Mouse (Mus musculus) CD4-positive, CD25-positive, alpha-beta regulatory T cell (primary cell): Measurements from ENCODE around the gene Met. TPM values are rescaled to one million over a fixed set of nuclear protein-coding genes. Genes with fewer than 3 reads are reported as not detected.

Source experiments
- polyA plus RNA-seq: library from polyadenylated mRNA; unstranded; fragments of 100-300 nt; shearing (Covaris generic); gene quantifications from one replicate; pipeline ENCODE4 v1.2.1, GENCODE M21; 2017

Met gene
- not detected for polyA plus RNA-seq

DNA sequence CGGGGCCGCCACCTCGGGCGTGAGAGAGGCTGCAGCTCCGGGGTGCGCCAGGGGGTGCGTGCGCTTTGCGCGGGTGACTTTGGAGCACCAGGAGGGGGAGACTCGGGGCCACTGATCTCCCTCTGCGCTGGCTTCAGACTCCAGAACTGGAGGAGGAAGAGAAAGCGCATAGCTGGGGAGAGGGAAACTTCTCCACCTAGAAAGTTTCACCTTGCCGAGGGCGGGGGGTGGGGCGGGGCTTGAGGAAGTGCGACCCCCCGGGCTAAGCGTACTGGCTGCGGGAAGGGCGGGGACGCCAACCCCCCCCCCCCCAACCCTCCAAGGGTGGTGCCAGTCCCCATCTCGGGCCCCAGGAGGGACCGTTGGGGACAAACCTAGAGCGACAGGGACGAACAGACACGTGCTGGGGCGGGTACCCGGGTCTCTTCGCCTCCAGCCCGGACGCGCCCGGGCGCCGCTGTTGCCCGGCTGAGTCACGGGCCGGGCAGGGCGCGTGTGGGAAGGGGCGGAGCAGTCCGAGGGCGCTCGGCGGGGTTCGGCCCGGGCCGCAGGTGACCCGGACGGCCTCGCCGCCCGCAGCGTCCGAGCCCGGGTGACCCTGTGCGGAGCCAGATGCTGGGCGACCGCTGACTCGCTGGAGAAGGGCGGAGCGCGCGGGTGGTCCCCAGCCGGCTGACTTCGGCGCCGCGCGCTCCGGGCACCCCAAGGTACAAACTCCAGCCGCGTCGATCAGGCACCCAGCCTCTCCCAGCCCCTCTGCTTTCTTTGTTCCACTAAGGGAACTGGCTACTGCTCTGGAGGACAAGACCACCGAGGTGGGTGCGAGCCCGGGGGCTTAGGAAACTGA lies at the start of gene Met:
TSS of gene Met (plus strand) at position 367 of the 847 bp plus-strand sequence.

Other genes with a start within 250 kb of the Met start
- gene Cav2, start 182.6 kb upstream of the Met start, polyA plus RNA-seq: 0.24 TPM
- not detected for gene Cav1, start 157.5 kb upstream of the Met start, polyA plus RNA-seq
- gene Capza2, start 172.4 kb downstream of the Met start, polyA plus RNA-seq: 277 TPM
- 16.7 TPM for gene St7, start 229.1 kb downstream of the Met start, polyA plus RNA-seq